Mouse (Mus musculus) megakaryocyte progenitor cell, adult 5-6 weeks (primary cell): ENCODE measurements around the gene Gm21637. TPM values are rescaled to one million over a fixed set of nuclear protein-coding genes. Genes with fewer than 3 reads are reported as not detected.
"Not testable (repeated sequence)": the region's sequence is repeated elsewhere in the genome, so short reads cannot be mapped to it uniquely, and the experiment has no call there.

Experiments used
- ATAC-seq: replicated peaks from 2 replicates; pipeline ENCODE4 v1.8.0; 2016; ENCODE audit warnings: mild to moderate bottlenecking, moderate TSS enrichment, inconsistent platforms; ENCODE audit not compliant: poor library complexity
- total RNA-seq, 2 experiments: library from RNA; stranded (forward) in 1 of 2; stranded (reverse) in 1 of 2; fragments of 157-497, 149-512 nt in 1 of 2; fragments of 200-1000 nt in 1 of 2; gene quantifications; 2 replicates each; pipeline versions ENCODE4 v1.2.3 to v1.2.4; 2015 to 2017

Gene Gm21637
- not detected in 2 replicates for total RNA-seq (2015)
- not detected in 2 replicates for total RNA-seq (2017)

DNA sequence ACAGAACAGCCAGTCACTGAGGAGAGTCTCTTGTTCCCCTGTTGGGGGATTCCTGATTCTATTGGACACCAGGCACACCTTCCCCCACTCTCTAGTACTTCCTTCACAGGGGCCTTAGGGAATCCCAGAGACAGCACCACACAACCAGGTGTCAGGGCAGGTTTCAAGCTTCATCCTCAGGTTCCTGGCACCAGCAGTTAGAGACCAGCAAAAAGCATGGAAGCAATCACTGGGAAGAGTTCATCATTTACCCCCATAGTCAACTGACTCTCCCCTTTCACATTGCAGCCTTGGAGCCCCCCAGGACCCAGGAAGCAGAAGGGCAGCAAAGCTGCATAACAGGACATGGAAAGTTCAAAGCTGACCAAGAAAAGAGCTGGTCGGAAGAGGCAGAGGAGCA lies at the start of gene Gm21637:
TSS of gene Gm21637 (plus strand) at position 301 of the 400 bp plus-strand sequence.
- ATAC-seq = not testable (repeated sequence)

Other genes starting within 250 kb of the Gm21637 start
- gene Btbd35f25, start 244.9 kb upstream of the Gm21637 start, total RNA-seq (2015) = not detected in 2 replicates
- not detected in 2 replicates for gene Btbd35f25, start 244.9 kb upstream of the Gm21637 start, total RNA-seq (2017)
- not detected in 2 replicates for gene Btbd35f22, start 85.8 kb downstream of the Gm21637 start, total RNA-seq (2015)
- gene Btbd35f22, start 85.8 kb downstream of the Gm21637 start, total RNA-seq (2017) = not detected in 2 replicates